ENCODE assay signal across 12 mouse cellular contexts in genomic region chr6:115592458-115592857, GRCm38 (mm10). TPM values are rescaled to one million over a fixed set of nuclear protein-coding genes. Genes with fewer than 3 reads are reported as not detected.
A peak's percentile ranks its signal among the peaks of the same experiment; 100 is the strongest.
DNase-seq lines count a peak whose midpoint lies in the region; ATAC-seq lines count a peak whose summit lies in the region.
"Had no signal": no experiment of that assay in that cellular context is flagged by ENCODE, and none has a peak within 500 bp of the region (broad histone marks: within the 10 kb centered on the region; RNA-seq: fewer than 3 reads in every experiment).

Mkrn2os (minus strand) TSS chr6:115592576.

- H3K27ac ChIP-seq in kidney, embryonic 16.5 days (ENCODE audit: low read length): peak within 1 kb of the TSS; percentile 4; the same call in 1 of the 2 replicates
- peak within 1 kb of the TSS; percentile 10; the same call in 1 of the 2 replicates for H3K27ac ChIP-seq in liver, embryonic 15.5 days (replicated peaks)
- H3K27ac ChIP-seq: macrophage had no signal

- peak; percentile 86 for ATAC-seq in kidney, embryonic 16.5 days (ENCODE audit: low FRiP score, low TSS enrichment)
- peak; percentile 66 for ATAC-seq in liver, embryonic 15.5 days (ENCODE audit: insufficient read depth)
- ATAC-seq: CD4-positive, CD25-positive, alpha-beta regulatory T cell, adult 4 months had no signal

- H3K36me3 ChIP-seq in kidney, embryonic 16.5 days (ENCODE audit: insufficient read depth, low read length): no peaks in the 10 kb centered on the region
- no peaks in the 10 kb centered on the region for H3K36me3 ChIP-seq in liver, embryonic 15.5 days (replicated peaks)

- peak within 1 kb of the TSS; percentile 53 for H3K9ac ChIP-seq in kidney, embryonic 16.5 days (replicated peaks; ENCODE audit: low read length)
- no peak within 1 kb of the TSS for H3K9ac ChIP-seq in liver, embryonic 15.5 days

- no peaks in the 10 kb centered on the region for H3K27me3 ChIP-seq in kidney, embryonic 16.5 days (ENCODE audit: insufficient read depth, low read length)
- H3K27me3 ChIP-seq in liver, embryonic 15.5 days: no peaks in the 10 kb centered on the region

- peaks cover 11% of the 10 kb centered on the region; the same call in 1 of the 2 replicates for H3K4me1 ChIP-seq in kidney, embryonic 16.5 days (ENCODE audit: insufficient read depth, low read length)
- H3K4me1 ChIP-seq in liver, embryonic 15.5 days (replicated peaks): 0 out of 2 replicates have a peak, but pooled peaks cover 4% of the 10 kb centered on the region

- no peaks in the 10 kb centered on the region for H3K9me3 ChIP-seq in kidney, embryonic 16.5 days (ENCODE audit: low read length)
- H3K9me3 ChIP-seq in liver, embryonic 15.5 days (replicated peaks): no peaks in the 10 kb centered on the region

- H3K4me3 ChIP-seq in kidney, embryonic 16.5 days (ENCODE audit: low read length): peak within 1 kb of the TSS; percentile 30
- peak within 1 kb of the TSS; percentile 30 for H3K4me3 ChIP-seq in liver, embryonic 15.5 days (replicated peaks)

- H3K4me2 ChIP-seq in kidney, embryonic 16.5 days (replicated peaks; ENCODE audit: low read depth, low read length): peak within 1 kb of the TSS; percentile 47
- H3K4me2 ChIP-seq in liver, embryonic 15.5 days: peak within 1 kb of the TSS; percentile 37

- DNase-seq in retina, adult 2 months (ENCODE audit: low read depth, low spot score): peak; percentile 33
- no peak for DNase-seq in retina, embryonic 14.5 days (ENCODE audit: low spot score)
- DNase-seq in testis, postnatal 10 days (ENCODE audit: low spot score): no peak
- no peak for DNase-seq in layer of hippocampus, adult 9-10 months (ENCODE audit: low spot score)
- no peak for DNase-seq in urinary bladder, postnatal 14 days (ENCODE audit: low spot score)
- DNase-seq: adrenal gland, adult 8-10 months had no signal

- 37% methylated on average over 5 of the region's 5 CpGs for WGBS in kidney, embryonic 16.5 days
- 45% methylated on average over 5 of the region's 5 CpGs for WGBS in liver, embryonic 15.5 days (ENCODE audit: insufficient replicate concordance)

RNA-seq across cellular contexts. Expression of gene Mkrn2os, which starts in this region (rescaled TPM):
- polyA plus RNA-seq in kidney, embryonic 16.5 days (2015; fragmentation: Nextera tagmentation; extraction: Ambion mirVana): 4.8 and 5.7 TPM in 2 replicates
- polyA plus RNA-seq in liver, embryonic 15.5 days (2015; fragmentation: Nextera tagmentation; extraction: Ambion mirVana): 8.3 and 11.3 TPM in 2 replicates
- polyA plus RNA-seq: cortical plate, adult 2 months; limb, embryonic 11.5 days; macrophage had no signal
